8 mouse cellular contexts compared by ENCODE assay signal in the genomic region with DNA sequence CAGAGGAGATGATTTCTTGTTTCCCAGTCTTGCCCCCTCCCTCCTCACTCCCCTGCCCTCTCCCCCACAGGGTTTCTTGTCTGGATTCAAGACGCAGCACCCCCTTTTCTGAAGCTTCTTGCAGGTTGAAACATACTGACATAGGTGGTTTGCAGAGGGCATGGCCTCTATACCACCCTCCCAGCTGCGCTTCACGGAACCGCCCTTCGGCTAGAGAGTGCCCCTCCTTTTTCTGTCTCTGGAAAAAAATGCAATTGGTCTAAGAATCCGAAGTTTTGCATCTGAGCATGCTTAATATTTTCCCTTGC. TPM values are rescaled to one million over a fixed set of nuclear protein-coding genes. Genes with fewer than 3 reads are reported as not detected.
A peak's percentile ranks its signal among the peaks of the same experiment; 100 is the strongest.
DNase-seq lines count a peak whose midpoint lies in the region; ATAC-seq lines count a peak whose summit lies in the region.

No protein-coding gene starts in this region.

- peak overlapping the region; percentile 70 for H3K4me3 ChIP-seq in kidney, embryonic 15.5 days (replicated peaks)
- H3K4me3 ChIP-seq in embryonic facial prominence, embryonic 10.5 days, result peak overlapping the region; percentile 77
- peak overlapping the region; percentile 82 for H3K4me3 ChIP-seq in hindbrain, embryonic 12.5 days
- H3K4me3 ChIP-seq in midbrain, embryonic 14.5 days (replicated peaks; ENCODE audit: low read depth, low read length), result peak overlapping the region; percentile 75

- peak overlapping the region; percentile 94 for H3K4me2 ChIP-seq in kidney, embryonic 15.5 days
- peak overlapping the region; percentile 76 for H3K4me2 ChIP-seq in hindbrain, embryonic 12.5 days (replicated peaks)
- H3K4me2 ChIP-seq in midbrain, embryonic 14.5 days (ENCODE audit: low read length), result peak overlapping the region; percentile 89

- 5% methylated on average over 6 of the region's 6 CpGs for WGBS in kidney, embryonic 15.5 days
- 5% methylated on average over 6 of the region's 6 CpGs for WGBS in embryonic facial prominence, embryonic 10.5 days
- WGBS in hindbrain, embryonic 12.5 days, result under 1% methylated on average over 6 of the region's 6 CpGs
- 0% methylated on average over 6 of the region's 6 CpGs for WGBS in midbrain, embryonic 14.5 days

- DNase-seq in kidney, postnatal 14 days, result no peak
- no peak for DNase-seq in embryonic facial prominence, embryonic 10.5 days (ENCODE audit: low spot score)
- peak; percentile 55 for DNase-seq in midbrain, embryonic 14.5 days
- DNase-seq in ovary, adult 18-20 months (ENCODE audit: low spot score), result no peak
- no peak for DNase-seq in right cerebral cortex, postnatal 4 days
- no peak for DNase-seq in cerebellum, postnatal 36 days

- H3K27ac ChIP-seq in kidney, embryonic 15.5 days, result peak overlapping the region; percentile 95
- peak overlapping the region; percentile 90 for H3K27ac ChIP-seq in embryonic facial prominence, embryonic 10.5 days (replicated peaks)
- H3K27ac ChIP-seq in hindbrain, embryonic 12.5 days, result peak overlapping the region; percentile 100
- peak overlapping the region; percentile 100 for H3K27ac ChIP-seq in midbrain, embryonic 14.5 days (replicated peaks; ENCODE audit: low read depth, low read length)

- no peaks in the 10 kb centered on the region for H3K36me3 ChIP-seq in kidney, embryonic 15.5 days
- H3K36me3 ChIP-seq in embryonic facial prominence, embryonic 10.5 days (replicated peaks), result peaks cover 6% of the 10 kb centered on the region; the same call in 1 of the 2 replicates
- H3K36me3 ChIP-seq in hindbrain, embryonic 12.5 days, result 0 out of 2 replicates have a peak, but pooled peaks cover 5% of the 10 kb centered on the region
- H3K36me3 ChIP-seq in midbrain, embryonic 14.5 days (ENCODE audit: control insufficient read depth, insufficient read depth, low read length), result 0 out of 2 replicates have a peak, but pooled peaks cover 6% of the 10 kb centered on the region

- H3K9ac ChIP-seq in kidney, embryonic 15.5 days, result 0 out of 2 replicates have a peak overlapping the region, but pooled peaks have one; percentile 63
- H3K9ac ChIP-seq in hindbrain, embryonic 12.5 days, result peak overlapping the region; percentile 92
- H3K9ac ChIP-seq in midbrain, embryonic 14.5 days (replicated peaks; ENCODE audit: low read length), result peak overlapping the region; percentile 95

- no peaks in the 10 kb centered on the region for H3K27me3 ChIP-seq in kidney, embryonic 15.5 days
- no peaks in the 10 kb centered on the region for H3K27me3 ChIP-seq in embryonic facial prominence, embryonic 10.5 days (replicated peaks; ENCODE audit: low read depth, poor library complexity, severe bottlenecking)
- no peaks in the 10 kb centered on the region for H3K27me3 ChIP-seq in hindbrain, embryonic 12.5 days
- no peaks in the 10 kb centered on the region for H3K27me3 ChIP-seq in midbrain, embryonic 14.5 days (ENCODE audit: control insufficient read depth, insufficient read depth, low read length)

- no peaks in the 10 kb centered on the region for H3K9me3 ChIP-seq in kidney, embryonic 15.5 days (replicated peaks)
- no peaks in the 10 kb centered on the region for H3K9me3 ChIP-seq in embryonic facial prominence, embryonic 10.5 days
- H3K9me3 ChIP-seq in hindbrain, embryonic 12.5 days (replicated peaks), result no peaks in the 10 kb centered on the region
- no peaks in the 10 kb centered on the region for H3K9me3 ChIP-seq in midbrain, embryonic 14.5 days (ENCODE audit: control insufficient read depth, low read length)

- peaks cover 23% of the 10 kb centered on the region for H3K4me1 ChIP-seq in kidney, embryonic 15.5 days
- peaks cover 46% of the 10 kb centered on the region for H3K4me1 ChIP-seq in embryonic facial prominence, embryonic 10.5 days
- H3K4me1 ChIP-seq in hindbrain, embryonic 12.5 days, result peaks cover 25% of the 10 kb centered on the region
- H3K4me1 ChIP-seq in midbrain, embryonic 14.5 days (ENCODE audit: control insufficient read depth, insufficient read depth, low read length), result peaks cover 27% of the 10 kb centered on the region

- ATAC-seq in kidney, embryonic 15.5 days (replicated peaks; ENCODE audit: low FRiP score), result peak; percentile 22
- no peak for ATAC-seq in hindbrain, embryonic 12.5 days (ENCODE audit: low FRiP score)
- no peak for ATAC-seq in midbrain, embryonic 14.5 days (ENCODE audit: low FRiP score, low TSS enrichment)

RNA-seq across cellular contexts. Expression of a gene that starts 4.4 kb away (rescaled TPM):
- 5.5 and 6.5 TPM in 2 replicates for polyA plus RNA-seq in kidney, embryonic 15.5 days (2015; fragmentation: Nextera tagmentation; extraction: Ambion mirVana)
- 8.7 and 9.3 TPM in 2 replicates for polyA plus RNA-seq in embryonic facial prominence, embryonic 10.5 days (2016; fragmentation: Nextera tagmentation; extraction: Ambion mirVana)
- polyA plus RNA-seq in hindbrain, embryonic 12.5 days (2016; fragmentation: Nextera tagmentation; extraction: Ambion mirVana), result 22.7 and 26.4 TPM in 2 replicates
- polyA plus RNA-seq in midbrain, embryonic 14.5 days (2014; fragmentation: Nextera tagmentation; extraction: Ambion mirVana), result 52.4 and 58.3 TPM in 2 replicates
